Mouse (Mus musculus) forebrain, postnatal 0 days (tissue): ENCODE results near the gene Cd80. TPM values are rescaled to one million over a fixed set of nuclear protein-coding genes. Genes with fewer than 3 reads are reported as not detected.

ENCODE experiments used
- ATAC-seq: fragments of 200-750 bp; cut with Nextera tagmentation; 2 replicates; pipeline ENCODE4 v1.8.0; 2017; ENCODE audit warnings: mild to moderate bottlenecking, moderate library complexity
- DNase-seq: peaks from one replicate; pipeline ENCODE4 v3.0.0-alpha.2; 2015
- H3K27ac ChIP-seq: fragments of 300-500 bp; sonication (generic); 2 replicates; pipeline ENCODE4 v1.5.1; 2014; ENCODE audit warnings: low read depth, mild to moderate bottlenecking, antibody characterized with exemption, low read length, moderate library complexity, mixed read lengths
- H3K27me3 ChIP-seq: fragments of 300-500 bp; sonication (generic); 2 replicates; pipeline ENCODE4 v1.6.1; 2014; ENCODE audit warnings: mild to moderate bottlenecking, low read length, mixed read lengths; ENCODE audit not compliant: insufficient read depth
- H3K36me3 ChIP-seq: fragments of 300-500 bp; sonication (generic); 2 replicates; pipeline ENCODE4 v1.6.1; 2014; ENCODE audit warnings: mild to moderate bottlenecking, moderate library complexity; ENCODE audit not compliant: insufficient read depth
- H3K4me1 ChIP-seq: fragments of 300-500 bp; sonication (generic); 2 replicates; pipeline ENCODE4 v1.6.1; 2014; ENCODE audit warnings: antibody characterized with exemption; ENCODE audit not compliant: insufficient read depth
- H3K4me2 ChIP-seq: fragments of 300-500 bp; sonication (generic); 2 replicates; pipeline ENCODE4 v1.6.1; 2014; ENCODE audit warnings: low read depth, mild to moderate bottlenecking, moderate library complexity
- H3K4me3 ChIP-seq: fragments of 300-500 bp; sonication (generic); 2 replicates; pipeline ENCODE4 v1.5.1; 2014; ENCODE audit warnings: low read depth, low read length, mixed read lengths
- H3K9ac ChIP-seq: fragments of 300-500 bp; sonication (generic); 2 replicates; pipeline ENCODE4 v1.6.1; 2014; ENCODE audit warnings: mild to moderate bottlenecking
- H3K9me3 ChIP-seq: fragments of 300-500 bp; sonication (generic); 2 replicates; pipeline ENCODE4 v1.6.1; 2016; ENCODE audit warnings: low read length
- CTCF ChIP-seq: sonication (generic); IDR thresholded peaks from 2 replicates; pipeline ENCODE4 v1.5.1; 2016; ENCODE audit warnings: antibody characterized with exemption, control low read depth, low read depth
- WGBS: fragments of 180-500 bp; shearing (Covaris S2); extraction: QIAGEN DNeasy Blood & Tissue Kit; methylation state at CpG from one replicate; pipeline ENCODE4 v1.1.7; 2014; 5-methylcytosine and 5-hydroxymethylcytosine counted together
- polyA plus RNA-seq: library from polyadenylated mRNA; unstranded; fragments of >200 nt; fragmentation: Nextera tagmentation; extraction: Ambion mirVana; gene quantifications from 2 replicates; pipeline ENCODE4 v1.2.1, GENCODE M21; 2015
- total RNA-seq: library from RNA; depleted of rRNA; stranded (reverse); fragments of >200 nt; gene quantifications from 2 replicates; pipeline ENCODE4 v1.2.3, GENCODE M21; 2014

Cd80 gene
- total and polyA plus RNA-seq, 2 experiments from 2014 or later, result 0.25 to 0.86 TPM

GRCm38 (mm10) chr16:38454533-38455254, 667 bp upstream of the Cd80 start:
- Histone ChIP-seq H3K4me2 (no peak overlapping the region), H3K27ac (no peak overlapping the region), H3K27me3 (no peaks in the 10 kb centered on the region), H3K9ac (no peak overlapping the region), H3K36me3 (peaks cover 5% of the 10 kb centered on the region; the same call in 1 of the 2 replicates), H3K4me1 (peaks cover 7% of the 10 kb centered on the region; the same call in 1 of the 2 replicates), H3K4me3 (no peak overlapping the region), H3K9me3 (no peaks in the 10 kb centered on the region)
- TF ChIP-seq CTCF, result no peak
- DNase-seq (no peak), ATAC-seq (no peak)
- WGBS, result 75% methylated on average over 11 of the region's 11 CpGs

- DNase-seq, result no peak
These were observed 1.6 kb downstream of the Cd80 start for GRCm38 (mm10) chr16:38456812-38457567.

GRCm38 (mm10) chr16:38458600-38459280, 3.4 kb downstream of the Cd80 start:
- no peak overlapping the region for H3K4me2 ChIP-seq
- H3K9ac ChIP-seq, result no peak overlapping the region
- H3K9me3 ChIP-seq, result no peaks in the 10 kb centered on the region
- H3K4me1 ChIP-seq, result no peaks in the 10 kb centered on the region
- no peak overlapping the region for H3K27ac ChIP-seq
- no peak for TF ChIP-seq CTCF
- no peaks in the 10 kb centered on the region for H3K27me3 ChIP-seq
- no peaks in the 10 kb centered on the region for H3K36me3 ChIP-seq
- DNase-seq (no peak), ATAC-seq (no peak)
- WGBS, result 72% methylated on average over 6 of the region's 6 CpGs
- no peak overlapping the region for H3K4me3 ChIP-seq

More at GRCm38 (mm10) chr16:38456812-38457567, 1.6 kb downstream of the Cd80 start:
- TF ChIP-seq CTCF, result no peak
- no peak for ATAC-seq
- H3K27ac ChIP-seq, result no peak overlapping the region
- no peak overlapping the region for H3K9ac ChIP-seq
- no peaks in the 10 kb centered on the region for H3K36me3 ChIP-seq
- 69% methylated on average over 11 of the region's 11 CpGs for WGBS
- H3K4me2 ChIP-seq, result no peak overlapping the region
- no peaks in the 10 kb centered on the region for H3K27me3 ChIP-seq
- H3K4me3 ChIP-seq, result no peak overlapping the region
- no peaks in the 10 kb centered on the region for H3K4me1 ChIP-seq
- no peaks in the 10 kb centered on the region for H3K9me3 ChIP-seq

GRCm38 (mm10) chr16:38459990-38460389, 4.6 kb downstream of the Cd80 start:
- no peak overlapping the region for H3K4me3 ChIP-seq
- no peaks in the 10 kb centered on the region for H3K27me3 ChIP-seq
- no peak overlapping the region for H3K27ac ChIP-seq
- H3K4me1 ChIP-seq, result no peaks in the 10 kb centered on the region
- no peak overlapping the region for H3K9ac ChIP-seq
- TF ChIP-seq CTCF, result no peak
- no peak for DNase-seq
- H3K36me3 ChIP-seq, result no peaks in the 10 kb centered on the region
- H3K4me2 ChIP-seq, result no peak overlapping the region
- WGBS, result 96% methylated on average over 4 of the region's 4 CpGs
- no peaks in the 10 kb centered on the region for H3K9me3 ChIP-seq
- ATAC-seq, result no peak

- H3K9ac ChIP-seq, result no peak overlapping the region
- no peaks in the 10 kb centered on the region for H3K36me3 ChIP-seq
- H3K4me2 ChIP-seq, result no peak overlapping the region
- no peak overlapping the region for H3K4me3 ChIP-seq
- H3K27me3 ChIP-seq, result no peaks in the 10 kb centered on the region
- WGBS, result 80% methylated on average over 8 of the region's 8 CpGs
- no peaks in the 10 kb centered on the region for H3K4me1 ChIP-seq
- ATAC-seq, result no peak
- DNase-seq, result no peak
- no peak for TF ChIP-seq CTCF
- H3K9me3 ChIP-seq, result no peaks in the 10 kb centered on the region
- H3K27ac ChIP-seq, result no peak overlapping the region
These were observed 6.4 kb downstream of the Cd80 start for GRCm38 (mm10) chr16:38461749-38462148.

- 87% methylated on average over 7 of the region's 7 CpGs for WGBS
- ATAC-seq (no peak), DNase-seq (no peak)
- no peak overlapping the region for H3K27ac ChIP-seq
- H3K4me2 ChIP-seq, result no peak overlapping the region
- H3K9me3 ChIP-seq, result no peaks in the 10 kb centered on the region
- H3K36me3 ChIP-seq, result no peaks in the 10 kb centered on the region
- H3K27me3 ChIP-seq, result no peaks in the 10 kb centered on the region
- no peak for TF ChIP-seq CTCF
- no peak overlapping the region for H3K9ac ChIP-seq
- H3K4me3 ChIP-seq, result no peak overlapping the region
- H3K4me1 ChIP-seq, result no peaks in the 10 kb centered on the region
These were observed 6.8 kb downstream of the Cd80 start for GRCm38 (mm10) chr16:38462161-38462560.

GRCm38 (mm10) chr16:38463305-38463704, 7.9 kb downstream of the Cd80 start:
- H3K27ac ChIP-seq, result no peak overlapping the region
- TF ChIP-seq CTCF, result no peak
- no peaks in the 10 kb centered on the region for H3K27me3 ChIP-seq
- no peak for DNase-seq
- no peak overlapping the region for H3K4me2 ChIP-seq
- H3K36me3 ChIP-seq, result no peaks in the 10 kb centered on the region
- no peaks in the 10 kb centered on the region for H3K9me3 ChIP-seq
- WGBS, result 89% methylated on average over 5 of the region's 5 CpGs
- H3K4me1 ChIP-seq, result no peaks in the 10 kb centered on the region
- no peak overlapping the region for H3K9ac ChIP-seq
- no peak for ATAC-seq
- no peak overlapping the region for H3K4me3 ChIP-seq
